Mouse (Mus musculus): ENCODE measurements around the gene Cgref1. TPM values are rescaled to one million over a fixed set of nuclear protein-coding genes. Genes with fewer than 3 reads are reported as not detected.
A peak's percentile ranks its signal among the peaks of the same experiment; 100 is the strongest.

The Cgref1 gene
- polyA plus RNA-seq, 1 experiment = 5.7 TPM

DNA sequence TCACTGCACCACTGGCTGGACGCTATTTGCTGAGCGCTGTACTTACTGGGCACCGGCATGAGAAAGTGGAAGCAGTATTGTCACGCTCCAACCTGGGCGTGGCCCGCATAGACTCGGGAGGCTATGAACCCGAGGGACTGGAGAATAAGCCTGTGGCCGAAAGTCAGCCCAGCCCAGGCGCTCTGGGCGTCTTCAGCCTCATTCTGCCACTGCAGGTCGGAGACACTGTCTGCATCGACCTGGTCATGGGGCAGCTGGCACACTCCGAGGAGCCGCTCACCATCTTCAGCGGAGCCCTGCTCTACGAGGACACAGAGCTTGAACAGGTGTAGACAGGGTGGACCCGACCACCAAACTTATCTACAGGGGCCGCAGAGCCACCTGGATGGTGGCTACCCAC is 24.8 kb downstream of the Cgref1 start:
- 56% methylated on average over 19 of the region's 19 CpGs for WGBS
- peak; percentile 49 for DNase-seq
- TF ChIP-seq POLR2A (IDR thresholded peaks at IDR 0.05; ENCODE audit: borderline replicate concordance, extremely low read depth, low read depth, low read length) (peak; percentile 15; the same call in 1 of the 2 replicates), CTCF (IDR thresholded peaks at IDR 0.05; ENCODE audit: insufficient read depth, low read length) (no peak)
- H3K4me1 ChIP-seq (ENCODE audit: control insufficient read depth, insufficient read depth, low read length) = peaks cover 13% of the 10 kb centered on the region
- peak overlapping the region; percentile 19 for H3K4me3 ChIP-seq (replicated peaks; ENCODE audit: extremely low read depth, low read depth, low read length)

- Histone ChIP-seq H3K4me3 (replicated peaks; ENCODE audit: extremely low read depth, low read depth, low read length) (no peak overlapping the region), H3K4me1 (ENCODE audit: control insufficient read depth, insufficient read depth, low read length) (peaks cover 19% of the 10 kb centered on the region)
- no peak for TF ChIP-seq CTCF (IDR thresholded peaks at IDR 0.05; ENCODE audit: insufficient read depth, low read length)
- no peak for TF ChIP-seq POLR2A (IDR thresholded peaks at IDR 0.05; ENCODE audit: borderline replicate concordance, extremely low read depth, low read depth, low read length)
- WGBS = 68% methylated on average over 11 of the region's 11 CpGs
- no peak for DNase-seq
Measured at GRCm38 (mm10) chr5:30919831-30920614, 25.4 kb downstream of the Cgref1 start.

DNA sequence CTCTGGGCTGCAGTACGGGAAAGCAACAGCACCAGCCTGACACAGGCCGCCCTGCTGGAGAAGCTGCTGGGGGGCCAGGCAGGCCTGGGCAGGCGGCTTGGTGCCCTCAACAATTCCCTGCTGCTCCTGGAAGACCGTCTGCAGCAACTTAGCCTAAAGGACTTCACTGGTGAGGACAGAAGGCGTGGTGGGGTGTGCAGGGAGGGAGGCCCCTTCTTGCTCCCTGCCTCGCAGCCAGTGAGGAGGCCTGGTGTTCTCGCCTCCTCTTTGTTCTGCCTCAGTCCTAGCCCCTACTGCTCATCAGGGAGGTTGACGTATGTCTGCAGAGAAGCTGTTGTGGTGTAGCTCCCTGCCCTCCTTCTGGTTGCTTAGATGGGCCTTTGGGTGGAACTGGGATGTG is 26.7 kb downstream of the Cgref1 start:
- Histone ChIP-seq H3K4me1 (ENCODE audit: control insufficient read depth, insufficient read depth, low read length) (peaks cover 24% of the 10 kb centered on the region), H3K4me3 (replicated peaks; ENCODE audit: extremely low read depth, low read depth, low read length) (no peak overlapping the region)
- no peak for TF ChIP-seq POLR2A (IDR thresholded peaks at IDR 0.05; ENCODE audit: borderline replicate concordance, extremely low read depth, low read depth, low read length)
- WGBS = 91% methylated on average over 8 of the region's 8 CpGs
- no peak for DNase-seq

GRCm38 (mm10) chr5:30917891-30918670 is 27.3 kb downstream of the Cgref1 start:
- WGBS = 91% methylated on average over 31 of the region's 31 CpGs
- TF ChIP-seq CTCF (IDR thresholded peaks at IDR 0.05; ENCODE audit: insufficient read depth, low read length) (no peak), POLR2A (IDR thresholded peaks at IDR 0.05; ENCODE audit: borderline replicate concordance, extremely low read depth, low read depth, low read length) (no peak)
- no peak overlapping the region for H3K4me3 ChIP-seq (replicated peaks; ENCODE audit: extremely low read depth, low read depth, low read length)
- peaks cover 27% of the 10 kb centered on the region for H3K4me1 ChIP-seq (ENCODE audit: control insufficient read depth, insufficient read depth, low read length)
- DNase-seq = no peak

DNA sequence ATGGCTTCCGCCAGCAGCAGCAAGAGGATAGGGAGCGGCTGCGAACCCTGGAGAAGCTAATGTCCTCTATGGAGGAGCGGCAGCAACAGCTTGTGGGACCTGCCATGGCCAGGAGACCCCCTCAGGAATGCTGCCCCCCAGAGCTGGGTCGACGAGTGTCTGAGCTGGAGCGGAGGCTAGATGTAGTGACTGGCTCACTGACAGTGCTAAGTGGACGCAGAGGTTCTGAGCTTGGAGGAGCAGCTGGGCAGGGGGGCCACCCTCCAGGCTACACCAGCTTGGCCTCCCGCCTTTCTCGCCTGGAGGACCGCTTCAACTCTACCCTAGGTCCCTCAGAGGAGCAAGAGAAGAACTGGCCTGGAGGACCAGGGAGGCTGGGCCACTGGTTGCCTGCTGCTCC is 28.0 kb downstream of the Cgref1 start:
- no peak for DNase-seq
- TF ChIP-seq CTCF (IDR thresholded peaks at IDR 0.05; ENCODE audit: insufficient read depth, low read length) = no peak
- TF ChIP-seq POLR2A (IDR thresholded peaks at IDR 0.05; ENCODE audit: borderline replicate concordance, extremely low read depth, low read depth, low read length) = no peak
- Histone ChIP-seq H3K4me3 (replicated peaks; ENCODE audit: extremely low read depth, low read depth, low read length) (no peak overlapping the region), H3K4me1 (ENCODE audit: control insufficient read depth, insufficient read depth, low read length) (peaks cover 33% of the 10 kb centered on the region)
- WGBS = 90% methylated on average over 11 of the region's 11 CpGs

- no peak for TF ChIP-seq POLR2A (IDR thresholded peaks at IDR 0.05; ENCODE audit: borderline replicate concordance, extremely low read depth, low read depth, low read length)
- no peak for TF ChIP-seq CTCF (IDR thresholded peaks at IDR 0.05; ENCODE audit: insufficient read depth, low read length)
- WGBS = 96% methylated on average over 9 of the region's 9 CpGs
- H3K4me1 ChIP-seq (ENCODE audit: control insufficient read depth, insufficient read depth, low read length) = peaks cover 36% of the 10 kb centered on the region
- no peak overlapping the region for H3K4me3 ChIP-seq (replicated peaks; ENCODE audit: extremely low read depth, low read depth, low read length)
- no peak for DNase-seq
Measured at GRCm38 (mm10) chr5:30916841-30917240, 28.6 kb downstream of the Cgref1 start.

GRCm38 (mm10) chr5:30915974-30916433 is 29.4 kb downstream of the Cgref1 start:
- WGBS = 3% methylated on average over 7 of the region's 7 CpGs
- Histone ChIP-seq H3K4me1 (ENCODE audit: control insufficient read depth, insufficient read depth, low read length) (peaks cover 35% of the 10 kb centered on the region), H3K4me3 (replicated peaks; ENCODE audit: extremely low read depth, low read depth, low read length) (no peak overlapping the region)
- DNase-seq = peak; percentile 74
- TF ChIP-seq POLR2A (IDR thresholded peaks at IDR 0.05; ENCODE audit: borderline replicate concordance, extremely low read depth, low read depth, low read length) (peak; percentile 47; the same call in 1 of the 2 replicates), CTCF (IDR thresholded peaks at IDR 0.05; ENCODE audit: insufficient read depth, low read length) (peak; percentile 63)

- DNase-seq = no peak
Measured at GRCm38 (mm10) chr5:30915456-30915855, 29.9 kb downstream of the Cgref1 start.

DNA sequence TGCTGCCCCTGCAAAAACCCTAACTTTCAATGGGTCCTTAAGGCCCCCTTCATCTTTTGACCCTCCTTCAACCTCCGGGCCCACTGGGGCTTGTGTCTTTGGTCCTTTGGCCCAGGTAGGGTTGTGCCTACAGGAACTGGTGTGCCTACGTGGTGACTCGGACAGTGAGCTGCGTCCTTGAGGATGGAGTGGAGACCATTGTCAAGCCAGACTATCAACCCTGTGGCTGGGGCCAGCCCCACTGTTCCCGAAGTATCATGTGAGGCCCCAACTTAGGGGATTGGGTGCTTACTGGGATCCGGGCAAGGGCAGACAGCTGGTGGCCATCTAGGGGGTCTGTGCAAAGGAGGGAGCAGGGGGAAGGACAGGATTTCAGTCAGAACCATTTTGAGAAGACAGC is 30.5 kb downstream of the Cgref1 start:
- H3K4me1 ChIP-seq (ENCODE audit: control insufficient read depth, insufficient read depth, low read length) = peaks cover 35% of the 10 kb centered on the region
- TF ChIP-seq CTCF (IDR thresholded peaks at IDR 0.05; ENCODE audit: insufficient read depth, low read length) = no peak
- no peak for TF ChIP-seq POLR2A (IDR thresholded peaks at IDR 0.05; ENCODE audit: borderline replicate concordance, extremely low read depth, low read depth, low read length)
- WGBS = 37% methylated on average over 6 of the region's 6 CpGs
- no peak for DNase-seq
- peak overlapping the region; percentile 3 for H3K4me3 ChIP-seq (replicated peaks; ENCODE audit: extremely low read depth, low read depth, low read length)

More at GRCm38 (mm10) chr5:30915456-30915855, 29.9 kb downstream of the Cgref1 start:
- 26% methylated on average over 9 of the region's 9 CpGs for WGBS
- TF ChIP-seq CTCF (IDR thresholded peaks at IDR 0.05; ENCODE audit: insufficient read depth, low read length) (no peak), POLR2A (IDR thresholded peaks at IDR 0.05; ENCODE audit: borderline replicate concordance, extremely low read depth, low read depth, low read length) (no peak)
- peaks cover 35% of the 10 kb centered on the region for H3K4me1 ChIP-seq (ENCODE audit: control insufficient read depth, insufficient read depth, low read length)
- H3K4me3 ChIP-seq (replicated peaks; ENCODE audit: extremely low read depth, low read depth, low read length) = peak overlapping the region; percentile 1

All from lung, adult 2 months (tissue).